Mouse (Mus musculus): ENCODE measurements around the gene Col12a1. TPM values are rescaled to one million over a fixed set of nuclear protein-coding genes. Genes with fewer than 3 reads are reported as not detected.

The Col12a1 gene
- 19.9 and 24.2 TPM in 2 replicates for polyA plus RNA-seq (2014; fragmentation: Nextera tagmentation; extraction: Ambion mirVana)

GRCm38 (mm10) chr9:79718481-79719370 lies at the start of gene Col12a1:
Gene Col12a1, minus strand, starts transcription at chr9:79718831.
- Histone ChIP-seq H3K4me3 (ENCODE audit: low read depth, low read length) (peak within 1 kb of the TSS; percentile 64), H3K9me3 (ENCODE audit: control insufficient read depth, low read length) (no peaks in the 10 kb centered on the region), H3K4me2 (ENCODE audit: low read depth) (peak within 1 kb of the TSS; percentile 95), H3K9ac (ENCODE audit: low read length) (peak within 1 kb of the TSS; percentile 68), H3K4me1 (ENCODE audit: control insufficient read depth, insufficient read depth, low read length) (peaks cover 22% of the 10 kb centered on the region; the same call in 1 of the 2 replicates), H3K27ac (ENCODE audit: low read depth, low read length) (no peak within 1 kb of the TSS), H3K27me3 (ENCODE audit: control insufficient read depth, insufficient read depth, low read length) (peaks cover 31% of the 10 kb centered on the region), H3K36me3 (ENCODE audit: control insufficient read depth, insufficient read depth, low read length) (no peaks in the 10 kb centered on the region)
- DNase-seq (ENCODE audit: low spot score) (peak; percentile 78), ATAC-seq (ENCODE audit: insufficient read depth, low FRiP score, low TSS enrichment) (peak; percentile 48)
- WGBS, result under 1% methylated on average over 60 of the region's 64 CpGs

GRCm38 (mm10) chr9:79766991-79767545 lies 48.4 kb upstream of the Col12a1 start:
- no peak overlapping the region for H3K4me3 ChIP-seq (ENCODE audit: low read depth, low read length)
- H3K9me3 ChIP-seq (ENCODE audit: control insufficient read depth, low read length), result no peaks in the 10 kb centered on the region
- DNase-seq (ENCODE audit: low spot score), result no peak
- no peak overlapping the region for H3K4me2 ChIP-seq (ENCODE audit: low read depth)
- WGBS, result 95% methylated on average over 5 of the region's 5 CpGs
- no peaks in the 10 kb centered on the region for H3K4me1 ChIP-seq (ENCODE audit: control insufficient read depth, insufficient read depth, low read length)
- no peaks in the 10 kb centered on the region for H3K36me3 ChIP-seq (ENCODE audit: control insufficient read depth, insufficient read depth, low read length)
- no peak overlapping the region for H3K27ac ChIP-seq (ENCODE audit: low read depth, low read length)
- no peak overlapping the region for H3K9ac ChIP-seq (ENCODE audit: low read length)
- no peaks in the 10 kb centered on the region for H3K27me3 ChIP-seq (ENCODE audit: control insufficient read depth, insufficient read depth, low read length)
- ATAC-seq (ENCODE audit: insufficient read depth, low FRiP score, low TSS enrichment), result no peak

DNA sequence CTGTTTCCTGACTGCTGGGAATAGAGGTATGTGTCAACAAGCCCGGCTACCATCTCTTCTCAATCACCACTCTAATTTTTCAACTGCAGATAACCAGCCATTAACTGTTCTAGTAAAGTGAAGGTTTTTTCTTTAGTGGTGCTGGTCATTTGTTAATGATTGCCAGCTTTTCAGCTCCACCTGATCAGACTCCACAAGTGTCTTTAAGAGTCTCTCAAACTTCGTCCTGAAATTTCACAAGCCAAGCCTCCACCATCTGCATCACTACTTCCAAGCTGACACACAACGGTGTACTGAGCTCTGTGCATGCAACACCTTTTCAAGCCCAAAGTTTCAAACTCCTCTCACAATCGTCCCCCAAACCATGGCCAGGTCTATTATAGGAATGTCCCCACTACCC lies 46.7 kb upstream of the Col12a1 start:
- no peak overlapping the region for H3K9ac ChIP-seq (ENCODE audit: low read length)
- H3K9me3 ChIP-seq (ENCODE audit: control insufficient read depth, low read length), result no peaks in the 10 kb centered on the region
- no peak for ATAC-seq (ENCODE audit: insufficient read depth, low FRiP score, low TSS enrichment)
- WGBS, result 85% methylated on average over 4 of the region's 4 CpGs
- no peak overlapping the region for H3K27ac ChIP-seq (ENCODE audit: low read depth, low read length)
- no peaks in the 10 kb centered on the region for H3K27me3 ChIP-seq (ENCODE audit: control insufficient read depth, insufficient read depth, low read length)
- H3K4me1 ChIP-seq (ENCODE audit: control insufficient read depth, insufficient read depth, low read length), result 0 out of 2 replicates have a peak, but pooled peaks cover 2% of the 10 kb centered on the region
- no peak overlapping the region for H3K4me2 ChIP-seq (ENCODE audit: low read depth)
- H3K36me3 ChIP-seq (ENCODE audit: control insufficient read depth, insufficient read depth, low read length), result no peaks in the 10 kb centered on the region
- H3K4me3 ChIP-seq (ENCODE audit: low read depth, low read length), result no peak overlapping the region
- no peak for DNase-seq (ENCODE audit: low spot score)

DNA sequence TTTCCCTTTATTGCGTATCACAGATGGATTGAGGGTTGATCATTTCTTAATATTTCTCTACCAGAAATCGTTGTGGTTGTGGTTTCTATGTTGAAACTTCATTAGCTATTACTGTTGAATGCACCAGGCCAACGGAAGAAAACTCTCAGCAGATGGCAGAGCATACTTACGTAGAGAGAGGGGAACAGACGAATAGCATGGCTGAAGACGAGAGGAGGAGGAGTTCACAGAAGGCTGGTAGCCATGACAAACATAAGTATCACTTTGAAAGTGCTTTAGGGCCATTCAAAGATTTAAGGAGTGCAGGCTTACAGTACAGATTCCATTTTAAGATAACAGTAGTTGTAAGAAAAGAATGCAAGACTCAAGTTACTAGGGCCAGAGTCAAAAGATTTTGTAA lies 43.9 kb upstream of the Col12a1 start:
- Histone ChIP-seq H3K27ac (ENCODE audit: low read depth, low read length) (no peak overlapping the region), H3K36me3 (ENCODE audit: control insufficient read depth, insufficient read depth, low read length) (no peaks in the 10 kb centered on the region), H3K4me3 (ENCODE audit: low read depth, low read length) (no peak overlapping the region), H3K4me1 (ENCODE audit: control insufficient read depth, insufficient read depth, low read length) (peaks cover 5% of the 10 kb centered on the region; the same call in 1 of the 2 replicates), H3K4me2 (ENCODE audit: low read depth) (no peak overlapping the region), H3K9ac (ENCODE audit: low read length) (no peak overlapping the region), H3K9me3 (ENCODE audit: control insufficient read depth, low read length) (no peaks in the 10 kb centered on the region), H3K27me3 (ENCODE audit: control insufficient read depth, insufficient read depth, low read length) (no peaks in the 10 kb centered on the region)
- no peak for DNase-seq (ENCODE audit: low spot score)
- 78% methylated on average over 6 of the region's 6 CpGs for WGBS
- ATAC-seq (ENCODE audit: insufficient read depth, low FRiP score, low TSS enrichment), result no peak

DNA sequence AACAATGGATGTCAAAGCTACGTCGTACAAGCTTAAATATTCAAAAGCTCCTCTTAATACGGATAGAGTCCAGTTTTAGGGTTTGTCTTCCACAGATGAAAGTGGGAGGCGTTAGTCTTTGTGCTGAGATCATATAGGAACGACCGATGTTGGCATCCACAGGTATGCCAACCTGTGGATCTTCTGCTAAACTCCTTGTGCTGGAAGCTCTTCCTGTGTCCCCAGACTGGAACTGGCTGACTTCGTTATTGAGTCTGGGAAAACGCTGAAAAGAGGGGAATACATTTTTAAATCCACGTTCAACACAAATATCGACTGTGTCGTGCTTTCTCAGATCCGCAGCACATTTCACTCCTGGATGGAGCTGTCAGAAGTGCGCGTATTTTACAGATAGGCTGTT lies 41.4 kb upstream of the Col12a1 start:
- H3K4me3 ChIP-seq (ENCODE audit: low read depth, low read length), result peak overlapping the region; percentile 78
- H3K9ac ChIP-seq (ENCODE audit: low read length), result peak overlapping the region; percentile 80
- H3K27ac ChIP-seq (ENCODE audit: low read depth, low read length), result peak overlapping the region; percentile 83
- peaks cover 5% of the 10 kb centered on the region; the same call in 1 of the 2 replicates for H3K4me1 ChIP-seq (ENCODE audit: control insufficient read depth, insufficient read depth, low read length)
- no peaks in the 10 kb centered on the region for H3K9me3 ChIP-seq (ENCODE audit: control insufficient read depth, low read length)
- H3K36me3 ChIP-seq (ENCODE audit: control insufficient read depth, insufficient read depth, low read length), result no peaks in the 10 kb centered on the region
- H3K27me3 ChIP-seq (ENCODE audit: control insufficient read depth, insufficient read depth, low read length), result no peaks in the 10 kb centered on the region
- H3K4me2 ChIP-seq (ENCODE audit: low read depth), result peak overlapping the region; percentile 84
- DNase-seq (ENCODE audit: low spot score) (no peak), ATAC-seq (ENCODE audit: insufficient read depth, low FRiP score, low TSS enrichment) (peak; percentile 49)
- WGBS, result 10% methylated on average over 14 of the region's 14 CpGs

DNA sequence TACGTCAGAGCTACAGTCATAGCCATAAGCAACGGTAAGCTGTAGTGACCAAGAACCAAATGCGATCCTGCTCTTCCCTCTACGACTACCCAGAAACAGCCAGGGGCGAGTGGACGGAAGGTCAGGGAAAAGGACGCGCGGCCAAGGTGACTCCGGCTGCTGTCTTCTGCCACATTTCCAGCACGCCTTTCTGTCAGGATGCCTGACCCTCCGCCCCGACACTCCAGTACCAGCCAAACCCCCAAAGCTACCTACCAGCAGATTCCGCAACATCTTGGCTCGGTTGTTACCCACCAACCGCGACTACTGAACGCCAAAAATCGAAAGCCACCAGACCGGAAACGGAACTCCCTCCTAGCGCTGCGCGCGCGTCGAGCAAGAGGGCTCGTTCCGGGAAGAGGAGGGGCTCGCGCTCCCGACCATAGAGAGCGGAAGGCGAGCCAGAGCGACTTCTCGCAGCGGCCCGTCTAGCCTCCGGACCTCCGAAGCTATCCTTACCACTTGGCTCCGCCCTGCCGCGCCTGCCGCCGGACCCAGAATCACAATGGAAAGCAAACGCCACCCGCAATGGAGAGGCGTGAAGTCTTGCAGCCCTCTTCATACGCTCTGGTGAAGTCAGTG lies 40.9 kb upstream of the Col12a1 start, which contains the start of gene Cox7a2:
Gene Cox7a2, minus strand, starts transcription at position 494 of the 621 bp plus-strand sequence.
- Histone ChIP-seq H3K9me3 (ENCODE audit: control insufficient read depth, low read length) (no peaks in the 10 kb centered on the region), H3K4me3 (ENCODE audit: low read depth, low read length) (peak within 1 kb of the TSS; percentile 78), H3K4me1 (ENCODE audit: control insufficient read depth, insufficient read depth, low read length) (peaks cover 5% of the 10 kb centered on the region; the same call in 1 of the 2 replicates), H3K27ac (ENCODE audit: low read depth, low read length) (peak within 1 kb of the TSS; percentile 83), H3K4me2 (ENCODE audit: low read depth) (peak within 1 kb of the TSS; percentile 84), H3K9ac (ENCODE audit: low read length) (peak within 1 kb of the TSS; percentile 80), H3K27me3 (ENCODE audit: control insufficient read depth, insufficient read depth, low read length) (no peaks in the 10 kb centered on the region), H3K36me3 (ENCODE audit: control insufficient read depth, insufficient read depth, low read length) (no peaks in the 10 kb centered on the region)
- peak; percentile 99 for ATAC-seq (ENCODE audit: insufficient read depth, low FRiP score, low TSS enrichment)
- 0% methylated on average over 49 of the region's 49 CpGs for WGBS
- DNase-seq (ENCODE audit: low spot score), result peak; percentile 97

DNA sequence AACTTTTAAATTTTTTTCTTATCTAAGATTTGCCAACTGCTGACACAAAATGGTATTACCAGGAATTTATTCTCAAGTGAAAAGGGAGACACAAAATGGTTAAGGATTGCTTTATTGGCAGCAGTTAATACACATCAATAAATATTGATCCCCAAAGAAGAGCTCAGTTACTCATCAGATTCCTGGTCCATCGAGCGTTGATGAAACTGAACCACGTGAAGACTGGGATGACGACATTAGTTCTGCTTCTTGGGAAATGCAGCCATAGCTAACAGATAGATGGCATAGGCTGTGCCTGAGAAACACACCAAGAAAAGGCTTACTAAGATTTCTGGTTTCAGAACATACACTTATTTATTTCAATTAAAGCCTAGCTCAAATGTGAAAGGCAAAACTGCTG lies 36.7 kb upstream of the Col12a1 start:
- 93% methylated on average over 4 of the region's 4 CpGs for WGBS

GRCm38 (mm10) chr9:79751846-79752245 lies 33.2 kb upstream of the Col12a1 start:
- no peaks in the 10 kb centered on the region for H3K36me3 ChIP-seq (ENCODE audit: control insufficient read depth, insufficient read depth, low read length)
- ATAC-seq (ENCODE audit: insufficient read depth, low FRiP score, low TSS enrichment), result no peak
- 64% methylated on average over 8 of the region's 8 CpGs for WGBS

More for the DNA sequence above, 36.7 kb upstream of the Col12a1 start:
- ATAC-seq (ENCODE audit: insufficient read depth, low FRiP score, low TSS enrichment) (no peak), DNase-seq (ENCODE audit: low spot score) (no peak)
- Histone ChIP-seq H3K27ac (ENCODE audit: low read depth, low read length) (no peak overlapping the region), H3K4me3 (ENCODE audit: low read depth, low read length) (no peak overlapping the region), H3K9ac (ENCODE audit: low read length) (no peak overlapping the region), H3K4me1 (ENCODE audit: control insufficient read depth, insufficient read depth, low read length) (peaks cover 4% of the 10 kb centered on the region; the same call in 1 of the 2 replicates), H3K9me3 (ENCODE audit: control insufficient read depth, low read length) (no peaks in the 10 kb centered on the region), H3K36me3 (ENCODE audit: control insufficient read depth, insufficient read depth, low read length) (no peaks in the 10 kb centered on the region), H3K4me2 (ENCODE audit: low read depth) (no peak overlapping the region), H3K27me3 (ENCODE audit: control insufficient read depth, insufficient read depth, low read length) (no peaks in the 10 kb centered on the region)

More at GRCm38 (mm10) chr9:79751846-79752245, 33.2 kb upstream of the Col12a1 start:
- no peak overlapping the region for H3K27ac ChIP-seq (ENCODE audit: low read depth, low read length)
- DNase-seq (ENCODE audit: low spot score), result no peak
- H3K4me1 ChIP-seq (ENCODE audit: control insufficient read depth, insufficient read depth, low read length), result no peaks in the 10 kb centered on the region
- H3K4me3 ChIP-seq (ENCODE audit: low read depth, low read length), result no peak overlapping the region
- no peak overlapping the region for H3K9ac ChIP-seq (ENCODE audit: low read length)
- no peaks in the 10 kb centered on the region for H3K27me3 ChIP-seq (ENCODE audit: control insufficient read depth, insufficient read depth, low read length)
- H3K9me3 ChIP-seq (ENCODE audit: control insufficient read depth, low read length), result no peaks in the 10 kb centered on the region
- no peak overlapping the region for H3K4me2 ChIP-seq (ENCODE audit: low read depth)
